9 mouse cellular contexts compared by ENCODE assay signal in genomic region chr16:30309395-30310170, GRCm38 (mm10). TPM values are rescaled to one million over a fixed set of nuclear protein-coding genes. Genes with fewer than 3 reads are reported as not detected.
DNase-seq lines count a peak whose midpoint lies in the region; ATAC-seq lines count a peak whose summit lies in the region.
"Had no signal": no experiment of that assay in that cellular context is flagged by ENCODE, and none has a peak within 500 bp of the region (broad histone marks: within the 10 kb centered on the region; RNA-seq: fewer than 3 reads in every experiment).

No protein-coding gene starts in this region.

- peaks cover 65% of the 10 kb centered on the region for H3K27me3 ChIP-seq in heart, embryonic 15.5 days
- peaks cover 66% of the 10 kb centered on the region for H3K27me3 ChIP-seq in limb, embryonic 10.5 days (ENCODE audit: low read depth, poor library complexity, severe bottlenecking)

- peak overlapping the region; percentile 60 for H3K4me3 ChIP-seq in heart, embryonic 15.5 days
- peak overlapping the region; percentile 62 for H3K4me3 ChIP-seq in limb, embryonic 10.5 days

- H3K36me3 ChIP-seq in heart, embryonic 15.5 days, result no peaks in the 10 kb centered on the region
- H3K36me3 ChIP-seq in limb, embryonic 10.5 days, result peaks cover 5% of the 10 kb centered on the region; the same call in 1 of the 2 replicates

- WGBS in heart, embryonic 15.5 days, result 6% methylated on average over 34 of the region's 34 CpGs
- WGBS in limb, embryonic 10.5 days, result 4% methylated on average over 34 of the region's 34 CpGs

- ATAC-seq in heart, embryonic 15.5 days (replicated peaks; ENCODE audit: insufficient number of reproducible peaks, insufficient read depth, low FRiP score, low read depth), result no peak
- ATAC-seq in monocyte, adult 5-6 weeks (replicated peaks; ENCODE audit: insufficient number of reproducible peaks, low FRiP score, low TSS enrichment, poor library complexity, severe bottlenecking), result peak; percentile 38; the same call in 1 of the 2 replicates

- H3K4me2 ChIP-seq in heart, embryonic 15.5 days, result peak overlapping the region; percentile 99

- peak; percentile 29 for DNase-seq in cerebellum, adult 11-12 months
- no peak for DNase-seq in cerebellum, postnatal 4 days (ENCODE audit: low spot score in 2 of 2)
- DNase-seq in CD4-positive helper T cell, adult 2 months (ENCODE audit: low read depth, low spot score), result peak; percentile 33
- peak; percentile 34 to 40 for DNase-seq in cerebellum, postnatal 10 days
- DNase-seq in limb, embryonic 10.5 days (ENCODE audit: low spot score), result peak; percentile 58
- no peak for DNase-seq in gastrocnemius, adult 8-10 months (ENCODE audit: low spot score in 2 of 2)

- no peak overlapping the region for H3K9ac ChIP-seq in heart, embryonic 15.5 days

- H3K27ac ChIP-seq in heart, embryonic 15.5 days, result no peak overlapping the region
- H3K27ac ChIP-seq in limb, embryonic 10.5 days, result no peak overlapping the region

- peaks cover 22% of the 10 kb centered on the region for H3K4me1 ChIP-seq in heart, embryonic 15.5 days (replicated peaks)
- H3K4me1 ChIP-seq in limb, embryonic 10.5 days, result peaks cover 22% of the 10 kb centered on the region

- no peaks in the 10 kb centered on the region for H3K9me3 ChIP-seq in heart, embryonic 15.5 days (replicated peaks)
- no peaks in the 10 kb centered on the region for H3K9me3 ChIP-seq in limb, embryonic 10.5 days (replicated peaks)

RNA-seq across cellular contexts. Expression of gene Gp5, which starts 1.0 kb away (rescaled TPM):
- polyA plus RNA-seq in heart, embryonic 15.5 days (2015; fragmentation: Nextera tagmentation; extraction: Ambion mirVana), result 1.3 and 1.6 TPM in 2 replicates
- polyA plus RNA-seq in limb, embryonic 10.5 days (2016; fragmentation: Nextera tagmentation; extraction: Ambion mirVana), result 1.5 and 1.7 TPM in 2 replicates
- 0.75 to 10.9 TPM (median 1.1 TPM) in 3 replicates for total RNA-seq in monocyte, adult 5-6 weeks (2017)
- not detected for total RNA-seq in gastrocnemius, adult 8-10 months (2022)

RNA-seq across cellular contexts. Expression of gene Lrrc15, which starts 26.5 kb away (rescaled TPM):
- 0.26 and 0.28 TPM in 2 replicates for polyA plus RNA-seq in heart, embryonic 15.5 days (2015; fragmentation: Nextera tagmentation; extraction: Ambion mirVana)
- 0.23 and 0.68 TPM in 2 replicates for polyA plus RNA-seq in limb, embryonic 10.5 days (2016; fragmentation: Nextera tagmentation; extraction: Ambion mirVana)
- total RNA-seq in monocyte, adult 5-6 weeks (2017), result 0.19 TPM in 1 of 3 replicates, not detected in the others
- total RNA-seq in gastrocnemius, adult 8-10 months (2022), result under 1 TPM; 0.05 to 0.31 (median 0.10) TPM

RNA-seq across cellular contexts. Expression of gene Cpn2, which starts 42.3 kb away (rescaled TPM):
- not detected in 2 replicates for polyA plus RNA-seq in heart, embryonic 15.5 days (2015; fragmentation: Nextera tagmentation; extraction: Ambion mirVana)
- not detected in 2 replicates for polyA plus RNA-seq in limb, embryonic 10.5 days (2016; fragmentation: Nextera tagmentation; extraction: Ambion mirVana)
- 0.32 TPM in 1 of 3 replicates, not detected in the others for total RNA-seq in monocyte, adult 5-6 weeks (2017)
- under 1 TPM in 2 of 4 experiments, not detected in 2; 0.07 to 0.13 TPM for total RNA-seq in gastrocnemius, adult 8-10 months (2022)
- total RNA-seq: layer of hippocampus, postnatal 14 days had no signal

Comparison
In these comparisons a context has a peak if more than half of its experiments do, and no peak if none do; other contexts are left out.
1. DNase-seq: peak in cerebellum, adult 11-12 months (single experiment), CD4-positive helper T cell, adult 2 months (single experiment), cerebellum, postnatal 10 days (2 of 2) and limb, embryonic 10.5 days (single experiment); none in cerebellum, postnatal 4 days (0 of 2) and gastrocnemius, adult 8-10 months (0 of 2).